Mouse (Mus musculus) hindbrain, embryonic 13.5 days (tissue): Measurements from ENCODE around the gene Tab3. TPM values are rescaled to one million over a fixed set of nuclear protein-coding genes. Genes with fewer than 3 reads are reported as not detected.

Experiments used
- ATAC-seq: fragments of 200-750 bp; cut with Nextera tagmentation; 2 replicates; pipeline ENCODE4 v1.8.0; 2017; ENCODE audit warnings: moderate TSS enrichment; ENCODE audit not compliant: low FRiP score
- H3K27ac ChIP-seq: fragments of 300-500 bp; sonication (generic); 2 replicates; pipeline ENCODE4 v1.5.1; 2015; ENCODE audit warnings: inconsistent platforms, mild to moderate bottlenecking, moderate library complexity
- H3K27me3 ChIP-seq: fragments of 300-500 bp; sonication (generic); 2 replicates; pipeline ENCODE4 v1.6.1; 2015; ENCODE audit warnings: mild to moderate bottlenecking, inconsistent platforms
- H3K36me3 ChIP-seq: fragments of 300-500 bp; sonication (generic); 2 replicates; pipeline ENCODE4 v1.6.1; 2015; ENCODE audit warnings: mild to moderate bottlenecking, inconsistent platforms
- H3K4me1 ChIP-seq: fragments of 300-500 bp; sonication (generic); replicated peaks from 2 replicates; pipeline ENCODE4 v1.6.1; 2015; ENCODE audit warnings: inconsistent platforms
- H3K4me2 ChIP-seq: fragments of 300-500 bp; sonication (generic); 2 replicates; pipeline ENCODE4 v1.6.1; 2015; ENCODE audit warnings: inconsistent platforms, mild to moderate bottlenecking, moderate library complexity
- H3K4me3 ChIP-seq: fragments of 300-500 bp; sonication (generic); 2 replicates; pipeline ENCODE4 v1.5.1; 2015; ENCODE audit warnings: mild to moderate bottlenecking, inconsistent platforms
- H3K9ac ChIP-seq: fragments of 300-500 bp; sonication (generic); 2 replicates; pipeline ENCODE4 v1.6.1; 2015; ENCODE audit warnings: mild to moderate bottlenecking, inconsistent platforms
- H3K9me3 ChIP-seq: fragments of 300-500 bp; sonication (generic); 2 replicates; pipeline ENCODE4 v1.6.1; 2016; ENCODE audit warnings: inconsistent platforms
- WGBS: fragments of 180-500 bp; shearing (Covaris S2); methylation state at CpG from one replicate; pipeline ENCODE4 v1.1.7; 2015; 5-methylcytosine and 5-hydroxymethylcytosine counted together
- microRNA-seq: library from miRNA; unstranded; fragments of <30 nt; microRNA quantifications from one replicate; pipeline ENCODE4, GENCODE M21; 2016
- polyA plus RNA-seq: library from polyadenylated mRNA; unstranded; fragments of >200 nt; fragmentation: Nextera tagmentation; extraction: Ambion mirVana; gene quantifications from 2 replicates; pipeline ENCODE4 v1.2.1, GENCODE M21; 2015

Gene Tab3
- polyA plus RNA-seq, 1 experiment from 2014 or later, result 7.7 TPM

- Histone ChIP-seq H3K36me3 (no peaks in the 10 kb centered on the region), H3K4me3 (no peak overlapping the region), H3K4me1 (no peaks in the 10 kb centered on the region), H3K9ac (no peak overlapping the region), H3K4me2 (no peak overlapping the region), H3K27ac (no peak overlapping the region), H3K27me3 (no peaks in the 10 kb centered on the region), H3K9me3 (no peaks in the 10 kb centered on the region)
- 71% methylated on average over 1 of the region's 1 CpGs for WGBS
- no peak for ATAC-seq
These were observed 108.3 kb downstream of the Tab3 start for GRCm38 (mm10) chrX:85682125-85682524.

- H3K9me3 ChIP-seq, result no peaks in the 10 kb centered on the region
- H3K4me1 ChIP-seq, result no peaks in the 10 kb centered on the region
- H3K9ac ChIP-seq, result no peak overlapping the region
- 67% methylated on average over 2 of the region's 2 CpGs for WGBS
- H3K4me3 ChIP-seq, result no peak overlapping the region
- no peak overlapping the region for H3K27ac ChIP-seq
- no peaks in the 10 kb centered on the region for H3K27me3 ChIP-seq
- no peaks in the 10 kb centered on the region for H3K36me3 ChIP-seq
- ATAC-seq, result no peak
- no peak overlapping the region for H3K4me2 ChIP-seq
These were observed 109.9 kb downstream of the Tab3 start for GRCm38 (mm10) chrX:85683723-85684122.

Small RNAs within 50 kb of the gene (microRNA-seq; reads per million reads assigned to microRNA genes)
- not detected for gene Gm44378

Other genes with a start within 250 kb of the Tab3 start
- gene Gk, start 202.8 kb downstream of the Tab3 start, polyA plus RNA-seq, result 7.2 and 7.8 TPM in 2 replicates